Mouse (Mus musculus): ENCODE measurements at regions not wholly inside any gene's neighbourhood (a gene's known extent, or its start where the extent isn't known, plus 50 kb on each side); places are given as distances from the start of the nearest gene placed in this dataset.

GRCm38 (mm10) chr4:89361316-89361715 lies 50.5 kb upstream of the Cdkn2b start:
- TF ChIP-seq CTCF (IDR thresholded peaks at IDR 0.05; ENCODE audit: control insufficient read depth, insufficient read depth, insufficient read length) = no peak
- no peak for TF ChIP-seq MYOG (IDR thresholded peaks at IDR 0.05; ENCODE audit: control insufficient read depth, extremely low read depth, insufficient read length)
- no peak for TF ChIP-seq USF1 (IDR thresholded peaks at IDR 0.05; ENCODE audit: low read depth)

All from C2C12 (cell line).